Mouse (Mus musculus) heart, postnatal 36 days (tissue): ENCODE measurements around the gene Plin3. TPM values are rescaled to one million over a fixed set of nuclear protein-coding genes. Genes with fewer than 3 reads are reported as not detected.

ENCODE experiments used
- DNase-seq, 2 experiments: peaks; one replicate each; pipeline ENCODE4 v3.0.0; 2021 to 2022
- intact Hi-C: fragments of 180-260 bp; cut with DNase I; formaldehyde crosslinking; loops from one replicate; pipeline ENCODE4 v1.15.1; 2025
- total RNA-seq, 2 experiments: library from RNA; stranded (reverse); gene quantifications; 2 replicates each; pipeline ENCODE4 v1.2.3; 2021

Plin3 gene
- 100 to 1,000 TPM; 183 to 206 TPM for total RNA-seq

DNA sequence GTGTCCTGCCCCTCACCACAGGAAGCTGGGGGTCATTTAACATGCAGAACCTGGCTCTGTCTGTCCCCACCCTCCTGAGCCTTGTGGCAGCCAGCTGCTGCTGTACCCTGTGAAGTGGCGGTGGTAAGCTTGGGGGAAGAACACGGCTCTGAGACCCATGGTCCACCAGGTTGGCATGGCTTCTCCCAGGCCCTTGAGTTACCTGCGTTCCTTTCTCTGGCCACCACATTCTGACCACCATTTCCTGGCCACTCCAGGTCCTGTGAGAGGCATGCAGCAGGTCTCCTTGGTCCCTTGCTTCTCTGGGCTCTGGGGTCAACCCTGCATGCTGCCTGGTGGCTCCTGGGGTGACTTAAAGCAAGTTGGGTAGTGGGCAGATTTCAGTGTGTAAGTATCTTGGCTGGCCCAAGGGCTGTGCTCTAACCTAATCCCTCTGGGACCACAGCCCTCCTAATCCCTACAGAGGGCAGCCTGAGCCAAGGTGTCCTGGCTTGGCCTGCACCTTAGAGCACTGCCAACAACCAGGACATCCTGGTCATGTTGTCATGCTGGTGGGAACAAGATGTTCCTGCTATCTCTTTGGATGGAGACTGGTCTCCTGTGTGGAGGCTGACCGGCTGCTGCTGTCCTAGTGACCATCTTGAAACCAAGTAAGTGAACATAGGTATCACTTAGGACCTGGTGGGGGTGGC is at the start of gene Plin3:
TSS of gene Plin3 (minus strand) at position 343 of the 692 bp plus-strand sequence.
- peak in 1 of 2 experiments; percentile 46 for DNase-seq
- intact Hi-C loops: loop anchor here (2.0 kb wide), 2 partner anchors 34 to 58 kb away; partner anchors contain the start of gene Kdm4b

DNA sequence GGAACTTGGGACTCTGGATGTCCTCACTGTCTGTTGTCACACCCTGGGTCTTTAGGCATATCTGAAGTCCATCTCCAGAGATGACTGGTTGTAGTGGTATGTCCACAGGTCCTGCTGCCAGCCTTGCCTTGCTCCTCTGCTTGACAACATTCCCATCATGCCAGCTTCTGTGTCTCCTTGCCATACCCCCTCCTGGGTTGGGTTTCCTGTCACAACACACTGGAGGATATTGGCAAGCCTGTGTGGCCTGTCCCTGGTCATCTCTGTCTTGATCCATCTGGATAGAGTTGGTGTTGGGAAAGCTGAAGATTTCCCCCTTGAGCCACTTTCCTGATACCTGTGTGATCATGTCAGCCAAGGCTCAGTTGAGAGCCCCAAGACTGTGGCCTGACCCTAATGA is 48.0 kb upstream of the Plin3 start:
- DNase-seq: no peak
- intact Hi-C loops: no loop called here

- intact Hi-C loops: no loop called here
- peak in 1 of 2 experiments; percentile 39 for DNase-seq
These were observed 46.2 kb upstream of the Plin3 start for GRCm38 (mm10) chr17:56338909-56339308.

DNA sequence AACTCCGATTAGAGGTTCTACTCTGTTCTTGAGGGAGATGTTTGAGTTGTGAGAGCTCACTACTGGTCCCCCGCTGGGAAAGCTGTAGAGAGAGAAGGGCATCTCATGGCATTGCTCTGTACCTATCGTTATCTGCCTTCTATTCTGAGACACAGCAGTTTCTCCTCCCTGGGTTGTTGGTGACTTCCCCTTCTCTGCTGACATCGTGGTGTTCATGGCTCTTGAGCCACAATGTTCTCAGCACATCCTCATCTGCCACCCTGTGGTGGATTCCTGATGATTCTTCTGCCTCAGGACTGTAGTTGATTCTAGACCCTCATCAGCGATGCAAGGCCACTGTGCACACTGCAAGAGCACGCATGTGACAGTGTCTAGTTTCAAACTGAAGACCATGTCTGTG is 45.1 kb upstream of the Plin3 start:
- no peak for DNase-seq
- intact Hi-C loops: no loop called here

DNA sequence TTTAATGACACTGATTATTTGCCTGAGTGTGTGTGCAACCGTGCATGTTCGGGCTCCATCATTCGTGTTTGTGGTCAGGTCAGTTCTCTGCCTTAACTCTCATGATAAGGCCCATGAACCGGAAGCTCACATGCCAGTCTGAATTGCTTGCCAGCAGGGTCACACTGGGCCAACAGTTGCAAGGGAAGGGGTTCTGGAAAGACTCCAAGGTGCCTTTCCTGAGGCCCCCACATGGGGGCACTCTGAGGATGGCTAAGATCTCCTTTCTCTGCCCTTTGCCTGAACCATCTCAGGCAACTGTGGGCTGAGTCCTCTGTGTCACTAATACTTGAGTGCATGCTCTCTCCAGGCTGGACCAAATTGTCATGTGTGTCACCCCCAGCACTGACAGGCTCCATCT is 44.5 kb upstream of the Plin3 start:
- peak; percentile 66 to 67 for DNase-seq
- intact Hi-C loops: no loop called here

- intact Hi-C loops: no loop called here
- no peak for DNase-seq
These were observed 40.3 kb upstream of the Plin3 start for GRCm38 (mm10) chr17:56332987-56333386.

GRCm38 (mm10) chr17:56331256-56331655 is 38.6 kb upstream of the Plin3 start:
- DNase-seq: peak; percentile 33
- intact Hi-C loops: no loop called here

GRCm38 (mm10) chr17:56330345-56330744 is 37.7 kb upstream of the Plin3 start:
- intact Hi-C loops: no loop called here
- DNase-seq: no peak

DNA sequence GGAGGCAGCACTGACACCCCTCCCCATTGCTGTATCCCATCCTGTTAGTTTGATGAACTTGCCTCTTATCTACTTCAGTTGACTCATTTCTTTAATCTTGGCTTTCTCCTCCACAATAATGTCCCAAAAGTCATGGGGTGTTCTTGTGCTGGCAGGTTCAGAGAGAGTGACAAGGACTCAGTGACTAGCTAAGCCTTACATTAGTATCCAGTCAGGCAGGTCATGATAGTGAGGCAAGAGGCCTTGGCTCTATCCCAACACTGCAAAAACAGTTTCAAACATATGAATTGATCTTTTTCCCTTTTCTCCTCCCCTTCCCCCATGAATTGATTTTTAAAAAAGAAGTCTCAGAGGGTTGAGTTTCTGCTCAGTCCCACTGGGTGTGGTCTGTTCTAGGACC is 36.6 kb upstream of the Plin3 start:
- intact Hi-C loops: no loop called here

DNA sequence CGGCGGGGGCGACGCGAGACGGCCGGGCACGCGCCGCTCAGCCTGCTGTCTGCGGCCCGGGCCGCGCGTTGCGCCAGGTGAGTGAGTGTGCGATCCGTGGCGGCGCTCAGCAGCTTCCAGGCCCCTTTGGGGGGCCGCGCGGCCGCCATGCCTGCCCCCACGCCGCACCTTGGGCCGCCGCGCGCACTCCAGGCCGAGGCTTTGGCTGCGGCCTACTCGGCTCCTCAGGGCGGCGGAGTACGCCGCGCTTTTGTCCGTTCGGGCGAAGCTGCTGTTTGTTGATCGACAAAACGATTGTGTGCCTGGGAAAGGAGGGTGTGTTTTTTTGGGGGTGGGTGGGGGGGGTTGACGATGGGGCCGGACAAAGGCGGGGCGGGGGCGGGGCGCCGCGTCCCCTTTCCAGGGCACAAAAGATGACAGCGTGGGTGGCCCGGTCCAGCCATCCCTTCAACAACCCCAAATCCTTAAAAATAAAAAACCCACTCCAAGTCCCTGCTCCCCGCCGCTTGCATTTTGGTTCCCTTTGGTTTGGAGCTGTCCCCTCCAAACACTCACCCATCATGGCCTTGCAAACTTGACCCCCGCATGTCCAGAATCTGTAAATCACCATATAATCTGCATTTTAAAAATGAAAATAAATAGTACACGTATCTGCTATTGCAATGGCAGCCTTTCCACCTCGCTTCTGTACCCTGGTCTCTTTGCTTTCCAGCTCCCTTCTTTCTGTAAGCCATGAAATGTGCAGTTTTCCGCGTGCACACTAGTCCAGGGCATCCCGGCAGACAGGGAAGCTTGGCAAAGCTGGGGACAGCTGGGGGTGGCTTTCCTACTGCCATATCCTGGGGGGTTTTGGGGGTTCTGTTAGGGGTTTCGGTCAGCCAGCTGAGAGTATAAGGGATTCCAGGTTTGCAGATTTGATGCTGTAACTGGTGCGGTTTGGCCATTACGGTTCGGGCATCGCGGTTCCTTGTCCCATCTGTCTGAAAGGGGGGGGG is 33.8 kb upstream of the Plin3 start:
- intact Hi-C loops: loop anchor here (2.0 kb wide), 1 partner anchor 34 kb away; the partner anchor contains the start of gene Plin3
- no peak for DNase-seq

More for the DNA sequence above, 36.6 kb upstream of the Plin3 start:
- no peak for DNase-seq

DNA sequence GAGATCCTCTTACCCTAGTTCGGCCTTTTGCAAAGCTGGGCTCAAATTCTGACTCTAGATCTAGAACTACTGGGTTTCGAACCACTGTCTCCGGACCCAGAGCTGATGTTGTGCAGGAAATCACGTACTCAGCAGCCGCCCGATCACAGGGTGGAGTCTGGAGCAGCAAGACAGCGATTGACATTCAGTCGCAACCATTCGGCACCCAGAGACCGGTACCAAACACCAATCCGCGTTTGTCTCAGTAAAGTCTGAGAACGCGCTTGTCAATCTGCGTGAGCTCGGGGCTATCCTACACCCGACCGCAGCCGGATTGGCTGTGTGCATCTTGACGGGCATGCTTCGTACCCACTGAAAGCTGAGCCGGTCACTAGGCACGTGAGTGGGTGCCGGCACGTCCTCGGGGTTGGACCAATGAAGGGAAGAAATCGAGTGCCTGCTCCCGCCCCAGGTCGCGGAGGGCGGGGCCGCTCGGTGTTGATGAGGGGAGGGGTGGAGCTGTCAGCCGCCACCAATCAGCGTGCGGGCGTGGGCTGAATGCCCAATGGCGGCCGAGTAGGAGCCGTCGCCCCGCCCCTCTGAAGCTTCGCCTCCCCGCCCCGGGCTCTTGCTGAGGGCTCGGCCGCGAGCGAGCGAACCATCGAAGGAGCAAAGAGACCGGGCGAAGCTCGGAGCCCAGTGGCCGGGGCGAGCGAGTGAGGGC is 32.9 kb upstream of the Plin3 start, which contains the start of gene Kdm4b:
TSS of gene Kdm4b (plus strand) at position 613 of the 703 bp plus-strand sequence.
- intact Hi-C loops: loop anchor here (2.0 kb wide), 1 partner anchor 33 kb away; the partner anchor contains the start of gene Plin3
- peak; percentile 96 to 98 for DNase-seq

DNA sequence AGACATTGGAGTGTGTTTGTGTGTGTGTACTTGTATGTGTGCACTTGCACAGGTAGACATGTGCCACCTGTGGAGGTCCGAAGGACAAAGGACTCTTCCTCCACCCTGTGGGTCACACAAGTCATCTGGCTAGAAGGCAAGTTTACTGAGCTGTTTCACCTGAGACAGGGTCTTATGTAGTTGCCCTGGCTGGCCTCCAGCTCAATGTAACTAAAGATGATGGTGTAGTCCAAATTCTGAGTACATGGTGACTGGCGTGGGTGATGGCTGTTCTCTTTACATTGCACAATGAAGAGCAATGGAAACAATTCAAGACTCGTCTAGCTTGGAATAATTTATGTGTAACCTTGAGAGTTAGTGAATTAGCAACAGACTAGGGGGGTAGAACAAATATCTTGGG is 31.7 kb upstream of the Plin3 start:
- no peak for DNase-seq
- intact Hi-C loops: no loop called here

DNA sequence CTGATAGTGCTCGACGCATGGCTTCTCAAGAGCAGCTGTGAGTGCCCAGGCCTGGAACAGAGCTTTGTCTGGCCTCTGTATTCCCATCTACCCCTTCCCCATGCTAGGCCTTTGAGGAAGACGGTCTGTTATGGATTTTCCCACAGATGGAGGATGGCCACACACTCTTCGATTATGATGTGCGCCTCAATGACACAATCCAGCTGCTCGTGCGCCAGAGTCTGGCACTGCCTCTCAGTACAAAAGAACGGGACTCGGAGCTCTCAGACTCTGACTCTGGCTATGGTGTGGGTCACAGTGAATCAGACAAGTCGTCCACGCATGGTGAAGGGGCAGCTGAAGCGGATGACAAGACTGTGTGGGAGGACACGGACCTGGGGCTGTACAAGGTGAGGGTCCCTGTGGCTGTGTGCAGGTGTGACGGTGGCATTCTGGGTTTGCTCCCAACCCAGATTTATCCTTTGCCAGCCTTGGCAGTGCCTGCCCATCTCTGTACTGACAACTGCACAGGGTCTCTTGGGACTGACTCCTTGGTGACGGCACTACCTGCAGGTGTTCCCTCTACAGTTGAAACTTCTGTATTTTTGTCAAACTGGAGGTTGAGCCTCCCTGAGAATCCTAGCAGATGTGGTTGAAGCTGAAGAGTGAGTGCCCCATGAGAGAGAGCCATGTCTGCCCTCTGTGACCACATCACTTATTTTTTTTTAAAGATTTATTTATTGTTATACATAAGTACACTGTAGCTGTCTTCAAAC is 16.7 kb upstream of the Plin3 start:
- intact Hi-C loops: no loop called here
- no peak for DNase-seq

DNA sequence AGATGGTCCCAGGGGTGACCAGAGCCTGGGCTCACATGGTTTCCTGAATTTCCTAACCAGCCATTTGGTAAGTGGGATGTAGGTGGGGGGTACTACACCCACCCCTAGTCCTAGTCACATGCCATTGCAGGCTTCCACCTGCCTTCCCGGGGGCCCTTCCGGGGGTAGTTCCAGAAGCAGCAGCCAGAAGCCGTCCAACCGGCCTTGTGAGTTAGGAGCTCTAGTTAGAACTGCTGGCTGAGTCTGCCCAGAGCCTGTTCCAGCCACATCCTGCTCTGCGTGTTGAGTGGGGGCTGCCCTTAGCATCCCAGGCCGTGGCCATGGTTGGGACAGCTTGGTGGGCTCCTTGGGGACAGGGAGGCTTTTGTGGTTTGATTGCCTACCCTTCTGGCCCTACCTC is 15.4 kb upstream of the Plin3 start:
- DNase-seq: no peak
- intact Hi-C loops: no loop called here

DNA sequence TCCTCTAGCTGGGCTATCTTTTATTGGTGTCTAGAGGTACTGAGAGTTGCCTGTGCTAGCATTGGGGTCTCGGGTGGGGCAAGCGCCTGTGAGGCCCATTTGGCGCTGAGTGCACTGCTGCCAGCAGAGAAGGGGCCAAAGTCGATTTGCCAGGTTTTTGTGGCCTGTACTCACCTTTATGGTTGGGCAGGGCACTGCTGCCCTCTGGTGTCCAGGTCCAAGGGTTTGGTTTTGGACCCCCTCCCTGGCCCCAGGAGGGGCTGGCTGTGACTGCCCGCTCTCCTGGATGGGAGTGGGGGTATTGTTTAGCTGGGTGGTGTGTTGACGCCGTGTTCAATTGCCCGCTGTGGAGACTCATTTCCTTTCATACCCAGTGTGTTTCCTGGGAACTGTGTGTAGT is 13.2 kb upstream of the Plin3 start:
- intact Hi-C loops: no loop called here
- DNase-seq: no peak

DNA sequence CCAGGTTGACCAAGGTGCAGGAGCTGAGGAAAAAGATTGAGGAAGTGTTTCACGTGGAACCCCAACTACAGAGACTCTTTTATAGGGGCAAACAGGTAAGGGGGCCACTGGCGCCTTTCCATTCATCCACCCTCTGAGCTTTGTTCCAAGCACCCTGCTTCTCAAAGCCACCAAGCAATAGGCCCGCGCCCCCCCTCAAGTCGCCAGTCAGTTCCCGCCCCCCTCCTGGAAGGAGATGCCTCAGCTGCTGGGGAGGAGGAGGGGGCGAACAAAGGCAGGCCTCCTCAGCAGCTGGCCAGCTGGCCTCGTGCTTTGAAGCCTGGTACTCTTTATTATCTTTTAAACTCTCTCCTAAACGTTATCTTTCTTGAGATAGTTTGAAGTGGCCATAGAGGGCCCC is 12.5 kb upstream of the Plin3 start:
- no peak for DNase-seq
- intact Hi-C loops: no loop called here

DNA sequence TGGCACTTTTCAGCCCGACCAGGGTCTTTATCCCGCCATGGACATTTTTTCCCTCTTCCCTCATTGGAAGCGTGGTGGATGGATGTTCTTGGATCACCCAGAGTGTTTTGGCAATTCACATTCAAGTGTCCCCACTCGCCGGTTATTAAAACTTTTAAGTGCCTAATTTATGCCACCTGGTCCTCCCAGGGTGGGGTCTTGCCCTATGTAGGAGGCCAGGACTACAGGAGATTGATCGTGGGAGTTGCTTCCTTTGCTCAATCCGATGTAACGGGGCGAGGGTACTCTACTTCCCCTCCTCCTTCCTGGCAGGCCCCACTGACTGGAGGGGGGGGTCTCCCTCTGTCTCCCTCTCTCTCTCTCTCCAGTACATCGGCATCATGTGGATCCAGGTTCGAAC is 12.0 kb upstream of the Plin3 start:
- intact Hi-C loops: no loop called here
- DNase-seq: no peak

- intact Hi-C loops: no loop called here
- DNase-seq: peak; percentile 94 to 95
These were observed 11.3 kb upstream of the Plin3 start for GRCm38 (mm10) chr17:56303847-56304586.

- intact Hi-C loops: no loop called here
- DNase-seq: peak; percentile 64 to 70
These were observed 10.6 kb upstream of the Plin3 start, which contains the start of gene Uhrf1 for GRCm38 (mm10) chr17:56303160-56303846. Uhrf1 (plus strand) TSS chr17:56303321.
